Mouse (Mus musculus) erythroblast, embryonic 14.5 days (primary cell): ENCODE data around the gene Gm37240. TPM values are rescaled to one million over a fixed set of nuclear protein-coding genes. Genes with fewer than 3 reads are reported as not detected.

Experiments used
- H3K27me3 ChIP-seq: 2 replicates; pipeline ENCODE4 v1.6.1; 2012; ENCODE audit warnings: inconsistent platforms; ENCODE audit not compliant: control insufficient read depth
- H3K36me3 ChIP-seq: 2 replicates; pipeline ENCODE4 v1.6.1; 2012; ENCODE audit warnings: mild to moderate bottlenecking, inconsistent platforms; ENCODE audit not compliant: control insufficient read depth
- H3K4me1 ChIP-seq: 2 replicates; pipeline ENCODE4 v1.6.1; 2012; ENCODE audit warnings: inconsistent platforms; ENCODE audit not compliant: control insufficient read depth
- H3K4me3 ChIP-seq: replicated peaks from 2 replicates; pipeline ENCODE3; 2012; ENCODE audit warnings: moderate library complexity, mild to moderate bottlenecking, inconsistent platforms
- H3K9me3 ChIP-seq: 2 replicates; pipeline ENCODE4 v1.6.1; 2012; ENCODE audit warnings: low read length, inconsistent platforms, mixed read lengths; ENCODE audit not compliant: control insufficient read depth
- GATA1 ChIP-seq: IDR thresholded peaks from 2 replicates; pipeline ENCODE4 v1.6.1; 2012; ENCODE audit warnings: low read length, inconsistent platforms, mixed read lengths
- TAL1 ChIP-seq: IDR thresholded peaks from 3 replicates; pipeline ENCODE4 v1.6.1; 2012; ENCODE audit warnings: low read length, inconsistent platforms, mixed read lengths
- polyA plus RNA-seq: library from polyadenylated mRNA; stranded (reverse); fragments of >175 nt; gene quantifications from 2 replicates; pipeline ENCODE4 v1.2.3, GENCODE M21; 2012

Gene Gm37240
- polyA plus RNA-seq, 1 experiment, result not detected

DNA sequence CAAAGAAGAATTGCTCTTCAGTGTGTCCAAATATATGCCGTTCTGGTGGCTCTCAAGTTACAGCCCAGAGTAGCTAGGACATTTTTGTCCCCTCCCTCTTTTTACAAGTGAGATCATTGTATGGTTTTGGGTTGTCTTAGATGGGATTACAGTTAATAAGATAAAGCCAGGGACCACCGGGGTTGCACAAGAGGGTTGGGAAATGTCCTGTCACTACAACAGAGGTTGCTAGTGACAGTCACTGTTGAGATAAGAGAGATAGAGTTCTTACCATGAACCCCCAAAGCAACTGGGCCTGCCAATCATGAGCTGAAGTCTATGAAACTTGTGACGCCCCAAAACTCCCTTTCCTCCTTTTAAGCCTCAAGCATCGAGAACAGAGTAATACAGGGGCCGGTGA lies 769.6 kb downstream of the Gm37240 start:
- Histone ChIP-seq H3K4me3 (no peak overlapping the region), H3K36me3 (no peaks in the 10 kb centered on the region), H3K4me1 (no peaks in the 10 kb centered on the region), H3K27me3 (no peaks in the 10 kb centered on the region), H3K9me3 (no peaks in the 10 kb centered on the region)
- no peak for TF ChIP-seq TAL1
- no peak for TF ChIP-seq GATA1

DNA sequence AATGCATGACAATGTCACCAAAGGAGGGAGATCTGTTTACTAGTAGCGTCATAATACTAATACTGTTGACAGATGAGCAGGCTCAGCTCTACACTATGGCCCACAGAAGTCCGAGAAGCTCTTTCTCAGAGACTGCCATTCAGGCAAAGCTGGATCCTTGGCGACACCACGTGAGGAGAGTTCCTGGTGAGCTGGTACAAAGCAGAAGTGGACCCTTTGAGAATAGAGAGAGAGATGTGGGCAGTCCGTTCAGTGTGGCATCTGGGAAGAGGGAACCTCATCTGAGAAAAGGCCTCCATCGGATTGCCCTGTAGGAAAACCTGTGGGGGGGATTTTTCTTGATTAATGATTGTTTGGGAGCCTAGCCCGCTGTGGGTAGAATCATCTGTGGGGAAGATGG lies 770.3 kb downstream of the Gm37240 start:
- TF ChIP-seq TAL1 (no peak), GATA1 (no peak)
- no peak overlapping the region for H3K4me3 ChIP-seq
- H3K36me3 ChIP-seq, result no peaks in the 10 kb centered on the region
- no peaks in the 10 kb centered on the region for H3K4me1 ChIP-seq
- H3K9me3 ChIP-seq, result no peaks in the 10 kb centered on the region
- H3K27me3 ChIP-seq, result no peaks in the 10 kb centered on the region

DNA sequence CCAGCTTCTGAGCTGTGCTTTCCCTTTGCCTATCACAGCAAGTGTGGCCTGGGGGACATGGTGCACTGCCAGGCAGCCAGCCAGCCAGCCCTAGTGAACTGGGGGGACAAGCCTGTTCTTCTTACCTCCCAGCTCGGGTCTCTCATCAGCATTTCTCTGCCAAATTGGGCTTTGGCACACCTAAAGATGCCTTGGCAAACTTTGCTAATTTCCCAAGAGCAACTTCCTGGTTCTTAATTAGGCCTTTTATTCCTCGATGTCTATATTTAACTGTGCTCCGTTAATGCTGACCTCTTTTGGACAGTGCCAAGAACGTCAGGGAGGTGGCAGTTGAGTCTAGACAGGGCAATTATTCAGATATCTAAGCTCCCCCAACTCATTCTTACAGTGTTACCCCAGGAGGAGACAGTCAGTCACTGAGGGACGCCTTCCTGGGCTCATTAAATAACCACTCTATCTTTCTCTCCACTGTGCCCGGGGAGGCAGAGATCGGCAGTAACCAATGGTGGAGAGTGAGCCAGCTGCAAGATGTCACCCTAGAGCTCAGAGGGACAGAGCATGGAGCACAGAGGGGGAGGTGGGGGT lies 771.3 kb downstream of the Gm37240 start:
- TF ChIP-seq TAL1 (no peak), GATA1 (no peak)

DNA sequence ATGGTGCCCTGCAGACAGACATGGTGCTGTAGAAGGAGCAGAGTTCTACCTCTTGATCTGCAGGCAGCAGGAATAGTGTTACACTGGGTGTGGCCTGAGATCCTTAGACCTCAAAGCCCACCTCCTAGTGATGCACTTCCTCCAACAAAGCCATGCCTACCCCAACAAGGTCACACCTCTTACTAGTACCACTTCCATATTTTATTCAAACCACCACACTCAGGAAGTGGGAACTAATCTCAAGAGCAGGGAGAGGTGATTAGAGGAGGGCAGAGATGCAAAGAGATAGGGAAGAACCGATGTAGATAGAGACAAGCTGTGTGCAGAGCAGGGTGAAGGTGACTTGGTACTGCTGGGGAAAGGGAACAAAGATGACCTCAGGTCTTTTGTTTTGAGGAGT lies 773.8 kb downstream of the Gm37240 start:
- TF ChIP-seq GATA1, result no peak
- no peak for TF ChIP-seq TAL1
- Histone ChIP-seq H3K36me3 (no peaks in the 10 kb centered on the region), H3K4me3 (no peak overlapping the region), H3K9me3 (no peaks in the 10 kb centered on the region), H3K4me1 (no peaks in the 10 kb centered on the region), H3K27me3 (no peaks in the 10 kb centered on the region)

More for the DNA sequence above, 771.3 kb downstream of the Gm37240 start:
- Histone ChIP-seq H3K9me3 (no peaks in the 10 kb centered on the region), H3K27me3 (no peaks in the 10 kb centered on the region), H3K4me1 (no peaks in the 10 kb centered on the region), H3K4me3 (no peak overlapping the region), H3K36me3 (no peaks in the 10 kb centered on the region)

DNA sequence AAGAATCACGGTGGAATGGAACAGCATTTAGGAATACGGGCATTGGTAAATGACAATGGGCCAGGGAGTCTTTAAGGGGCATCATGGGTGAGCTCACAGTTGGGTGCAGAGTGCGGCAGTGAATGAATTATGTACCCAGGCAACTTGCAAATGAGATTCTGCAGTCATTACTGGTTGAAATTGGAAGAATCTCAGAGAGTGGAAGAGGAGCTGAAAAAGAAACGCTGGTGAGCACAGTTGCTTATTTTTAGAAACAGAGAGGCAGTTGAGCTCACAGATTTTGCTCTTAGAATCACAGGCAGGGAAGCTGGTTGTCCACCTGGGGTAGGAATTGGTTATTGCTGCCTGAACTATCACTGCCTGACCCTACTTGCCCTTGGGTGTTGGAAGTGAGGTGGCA lies 776.6 kb downstream of the Gm37240 start:
- no peaks in the 10 kb centered on the region for H3K4me1 ChIP-seq
- no peaks in the 10 kb centered on the region for H3K9me3 ChIP-seq
- H3K36me3 ChIP-seq, result no peaks in the 10 kb centered on the region
- TF ChIP-seq TAL1 (no peak), GATA1 (no peak)
- no peak overlapping the region for H3K4me3 ChIP-seq
- H3K27me3 ChIP-seq, result no peaks in the 10 kb centered on the region

DNA sequence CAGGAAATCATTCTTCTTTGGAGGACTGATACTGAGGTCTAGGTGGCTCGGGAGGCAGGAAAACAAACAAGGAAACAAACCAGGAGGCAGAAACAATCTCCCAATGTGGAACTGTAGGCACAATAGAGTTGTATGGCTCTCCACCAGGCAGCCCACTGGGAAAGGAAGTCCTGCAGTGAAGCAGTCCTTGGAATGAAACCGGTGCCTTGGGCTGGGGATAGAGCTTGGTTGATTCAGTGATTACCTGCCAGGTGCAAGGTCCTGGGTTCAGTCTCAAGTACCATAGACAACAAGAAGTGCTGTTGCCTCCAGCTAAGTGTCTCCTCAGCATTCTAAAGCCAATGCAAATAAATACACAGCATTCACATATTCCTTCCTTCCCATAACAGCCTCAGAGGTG lies 778.1 kb downstream of the Gm37240 start:
- no peak for TF ChIP-seq GATA1
- TF ChIP-seq TAL1, result no peak
- no peak overlapping the region for H3K4me3 ChIP-seq
- H3K36me3 ChIP-seq, result no peaks in the 10 kb centered on the region
- H3K9me3 ChIP-seq, result no peaks in the 10 kb centered on the region
- H3K4me1 ChIP-seq, result no peaks in the 10 kb centered on the region
- no peaks in the 10 kb centered on the region for H3K27me3 ChIP-seq

DNA sequence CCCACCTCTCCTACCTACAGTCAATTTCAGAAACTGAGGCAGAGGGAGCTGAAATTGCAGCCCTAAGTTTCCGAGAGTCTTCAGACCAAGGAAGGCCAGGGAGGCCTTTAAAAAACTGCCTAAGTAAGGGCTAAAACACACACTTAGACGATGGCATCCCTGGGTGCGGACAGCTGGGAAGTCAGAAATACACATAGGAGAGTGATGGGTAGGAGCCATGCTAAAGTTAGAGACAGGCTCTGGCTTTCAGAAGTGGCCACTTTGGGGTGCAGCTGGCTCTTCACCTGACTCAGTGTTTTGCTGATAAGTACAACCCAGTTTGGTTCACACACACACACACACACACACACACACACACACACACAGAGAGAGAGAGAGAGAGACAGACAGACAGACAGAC lies 778.9 kb downstream of the Gm37240 start:
- Histone ChIP-seq H3K27me3 (no peaks in the 10 kb centered on the region), H3K4me1 (no peaks in the 10 kb centered on the region), H3K9me3 (no peaks in the 10 kb centered on the region), H3K4me3 (no peak overlapping the region), H3K36me3 (no peaks in the 10 kb centered on the region)
- TF ChIP-seq GATA1 (no peak), TAL1 (no peak)

DNA sequence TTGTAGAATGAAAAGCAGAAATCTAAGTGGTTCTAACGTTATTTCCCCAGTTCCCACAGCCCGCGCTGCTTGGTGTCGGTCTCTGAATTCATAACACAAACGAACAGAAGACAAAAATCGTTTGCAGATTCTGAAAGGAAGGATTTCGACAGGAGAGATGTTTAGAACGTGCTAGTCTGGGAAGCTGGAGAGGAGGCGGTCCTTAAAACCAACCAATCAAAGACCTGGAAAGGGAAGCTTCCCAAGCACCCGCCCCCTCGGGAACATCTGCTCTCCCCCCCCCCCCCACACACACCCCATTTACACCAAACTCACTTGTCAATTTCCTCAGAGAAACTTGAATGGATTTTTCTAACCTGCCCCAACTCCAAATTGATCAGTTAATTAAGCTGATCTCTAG lies 780.4 kb downstream of the Gm37240 start:
- Histone ChIP-seq H3K4me1 (no peaks in the 10 kb centered on the region), H3K36me3 (no peaks in the 10 kb centered on the region), H3K4me3 (no peak overlapping the region), H3K9me3 (no peaks in the 10 kb centered on the region), H3K27me3 (no peaks in the 10 kb centered on the region)
- no peak for TF ChIP-seq TAL1
- no peak for TF ChIP-seq GATA1

DNA sequence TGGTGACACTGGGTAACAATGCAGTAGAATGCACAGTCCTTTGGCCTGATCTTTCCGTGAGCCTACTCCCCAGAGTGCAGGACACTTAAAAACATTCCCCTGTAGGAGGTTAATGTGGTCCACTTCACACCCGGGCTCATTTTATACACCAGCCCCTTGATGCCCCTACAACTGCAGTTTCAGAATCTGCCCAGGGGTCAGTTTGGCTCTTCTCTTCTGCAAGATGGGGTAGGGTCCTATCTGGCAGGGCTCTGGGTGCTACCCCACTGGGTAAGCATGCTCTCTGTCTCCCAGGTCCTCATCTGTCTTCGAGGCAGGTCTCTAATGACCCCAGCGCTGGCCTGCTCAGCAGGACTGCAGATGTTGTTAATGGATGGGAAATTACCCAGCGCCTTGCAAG lies 783.0 kb downstream of the Gm37240 start:
- H3K9me3 ChIP-seq, result no peaks in the 10 kb centered on the region

DNA sequence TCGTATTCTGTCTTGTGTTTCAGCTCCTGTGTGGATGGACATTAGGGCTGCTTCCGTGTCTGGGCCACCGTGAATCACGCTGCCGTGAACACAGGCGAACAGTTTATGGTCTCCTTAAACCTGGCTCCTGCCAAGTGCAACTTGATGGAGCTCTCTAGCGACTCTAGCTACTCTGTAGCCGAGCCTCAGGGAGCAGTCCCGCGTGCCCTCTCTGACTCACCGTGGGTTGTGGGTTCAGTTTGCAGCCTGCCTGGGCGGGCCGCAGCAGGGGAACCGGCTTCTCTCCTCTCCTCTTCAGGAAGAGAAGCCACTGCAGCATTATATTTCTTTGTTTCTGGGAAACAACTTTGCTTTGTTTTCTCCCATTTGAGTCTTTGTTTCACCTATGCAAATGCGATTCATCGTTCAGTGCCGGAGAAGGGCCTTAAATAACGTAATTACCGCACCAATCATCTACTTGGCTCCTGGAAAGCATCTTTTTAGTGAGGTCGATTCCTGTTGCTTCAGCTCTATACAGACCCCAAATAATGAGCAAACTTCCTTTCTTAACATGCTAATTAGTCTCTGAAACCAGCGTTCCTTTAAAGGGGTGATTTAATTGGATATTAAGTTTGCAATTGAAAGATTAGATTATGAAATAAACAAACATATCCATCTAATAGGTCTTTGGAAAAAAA lies 806.3 kb downstream of the Gm37240 start:
- TF ChIP-seq GATA1, result no peak
- TF ChIP-seq TAL1, result no peak
- H3K4me1 ChIP-seq, result no peaks in the 10 kb centered on the region
- no peak overlapping the region for H3K4me3 ChIP-seq
- H3K36me3 ChIP-seq, result no peaks in the 10 kb centered on the region
- H3K27me3 ChIP-seq, result no peaks in the 10 kb centered on the region
- H3K9me3 ChIP-seq, result 0 out of 2 replicates have a peak, but pooled peaks cover 3% of the 10 kb centered on the region

More for the DNA sequence above, 783.0 kb downstream of the Gm37240 start:
- no peaks in the 10 kb centered on the region for H3K36me3 ChIP-seq
- TF ChIP-seq TAL1 (no peak), GATA1 (no peak)
- H3K27me3 ChIP-seq, result no peaks in the 10 kb centered on the region
- H3K4me3 ChIP-seq, result no peak overlapping the region
- H3K4me1 ChIP-seq, result no peaks in the 10 kb centered on the region
